ENCODE assay signal across 14 mouse cellular contexts in the genomic region with DNA sequence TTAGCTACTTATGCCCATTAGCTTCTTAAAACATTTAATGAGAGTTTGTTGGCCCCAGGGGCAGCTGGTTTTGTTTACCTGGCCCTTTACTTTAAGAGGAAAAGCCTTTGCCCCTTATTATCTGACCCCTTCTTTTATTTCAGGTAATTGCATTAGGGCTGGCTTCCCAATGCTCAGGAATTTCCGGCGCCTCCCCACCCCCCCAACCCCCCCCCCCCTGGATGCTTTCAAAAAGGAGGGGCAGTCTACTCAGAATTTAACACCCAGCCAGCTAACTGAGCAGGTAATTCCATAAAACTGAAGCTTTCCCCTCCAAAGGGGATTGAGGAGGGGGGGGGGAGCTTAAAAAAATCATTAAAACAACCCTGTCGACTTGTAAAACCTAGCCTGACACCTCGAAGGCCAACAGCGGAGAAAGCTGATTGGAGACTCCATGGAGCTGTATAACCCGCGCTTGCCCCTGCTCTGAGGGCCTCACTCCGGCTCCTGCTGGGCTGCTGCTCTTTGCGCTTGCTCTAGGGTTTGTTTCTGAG.
A peak's percentile ranks its signal among the peaks of the same experiment; 100 is the strongest.
DNase-seq lines count a peak whose midpoint lies in the region; ATAC-seq and TF ChIP-seq lines count a peak whose summit lies in the region.
"Had no signal": no experiment of that assay in that cellular context is flagged by ENCODE, and none has a peak within 500 bp of the region (broad histone marks: within the 10 kb centered on the region; RNA-seq: fewer than 3 reads in every experiment).

No protein-coding gene starts in this region.

- 13% methylated on average over 9 of the region's 9 CpGs for whole genome bisulfite sequencing in intestine, embryonic 14.5 days
- WGBS in intestine, postnatal 0 days: 21% methylated on average over 9 of the region's 9 CpGs
- WGBS in limb, embryonic 11.5 days: under 1% methylated on average over 9 of the region's 9 CpGs

- no peaks in the 10 kb centered on the region for H3K36me3 ChIP-seq in intestine, embryonic 14.5 days (ENCODE audit: control insufficient read depth, insufficient read depth, low read length)
- H3K36me3 ChIP-seq in intestine, postnatal 0 days (ENCODE audit: control insufficient read depth, insufficient read depth): no peaks in the 10 kb centered on the region
- no peaks in the 10 kb centered on the region for H3K36me3 ChIP-seq in ES-E14 (ENCODE audit: control insufficient read depth, insufficient read depth, low read length, poor library complexity, severe bottlenecking)
- no peaks in the 10 kb centered on the region for H3K36me3 ChIP-seq in limb, embryonic 11.5 days (ENCODE audit: control insufficient read depth, insufficient read depth, low read length)
- H3K36me3 ChIP-seq: neural tube, embryonic 13.5 days had no signal

- no peaks in the 10 kb centered on the region for H3K27me3 ChIP-seq in intestine, embryonic 14.5 days (replicated peaks; ENCODE audit: control insufficient read depth, insufficient read depth, low read length)
- H3K27me3 ChIP-seq in intestine, postnatal 0 days (replicated peaks; ENCODE audit: control insufficient read depth, insufficient read depth, low read length): no peaks in the 10 kb centered on the region
- no peaks in the 10 kb centered on the region for H3K27me3 ChIP-seq in limb, embryonic 11.5 days (ENCODE audit: control insufficient read depth, insufficient read depth, low read length)
- H3K27me3 ChIP-seq: neural tube, embryonic 13.5 days had no signal

- no peak overlapping the region for H3K9ac ChIP-seq in intestine, embryonic 14.5 days (ENCODE audit: low read length)
- no peak overlapping the region for H3K9ac ChIP-seq in intestine, postnatal 0 days (ENCODE audit: low read depth, low read length)
- H3K9ac ChIP-seq in ES-E14 (ENCODE audit: insufficient read depth, low read depth, low read length, poor library complexity, severe bottlenecking): no peak overlapping the region
- no peak overlapping the region for H3K9ac ChIP-seq in limb, embryonic 11.5 days (ENCODE audit: low read length)
- H3K9ac ChIP-seq: neural tube, embryonic 13.5 days had no signal

- peak overlapping the region; percentile 74 for H3K27ac ChIP-seq in intestine, embryonic 14.5 days (ENCODE audit: low read depth)
- no peak overlapping the region for H3K27ac ChIP-seq in intestine, postnatal 0 days (ENCODE audit: low read depth, low read length)
- H3K27ac ChIP-seq in ES-E14 (ENCODE audit: insufficient read depth, low read depth, low read length, poor library complexity, severe bottlenecking): no peak overlapping the region; the same call in 1 of the 2 replicates
- H3K27ac ChIP-seq in limb, embryonic 11.5 days (replicated peaks; ENCODE audit: low read depth, low read length): peak overlapping the region; percentile 64
- H3K27ac ChIP-seq: layer of hippocampus, adult 2 months; neural tube, embryonic 13.5 days had no signal

- H3K9me3 ChIP-seq in intestine, embryonic 14.5 days (ENCODE audit: control insufficient read depth, low read length): 0 out of 2 replicates have a peak, but pooled peaks cover 2% of the 10 kb centered on the region
- no peaks in the 10 kb centered on the region for H3K9me3 ChIP-seq in intestine, postnatal 0 days (ENCODE audit: control insufficient read depth)
- H3K9me3 ChIP-seq in ES-E14 (ENCODE audit: control insufficient read depth, insufficient read depth, low read depth, low read length): no peaks in the 10 kb centered on the region
- H3K9me3 ChIP-seq in limb, embryonic 11.5 days (ENCODE audit: control insufficient read depth, low read length): no peaks in the 10 kb centered on the region
- H3K9me3 ChIP-seq: neural tube, embryonic 13.5 days had no signal

- H3K4me2 ChIP-seq in intestine, embryonic 14.5 days (ENCODE audit: low read length): peak overlapping the region; percentile 15; the same call in 1 of the 2 replicates
- no peak overlapping the region for H3K4me2 ChIP-seq in intestine, postnatal 0 days (replicated peaks; ENCODE audit: low read depth)
- H3K4me2 ChIP-seq in limb, embryonic 11.5 days (ENCODE audit: low read depth, severe bottlenecking): no peak overlapping the region; the same call in 1 of the 2 replicates
- H3K4me2 ChIP-seq: liver, embryonic 11.5 days; neural tube, embryonic 13.5 days had no signal

- ATAC-seq in intestine, embryonic 14.5 days (replicated peaks; ENCODE audit: low FRiP score, low TSS enrichment, low read depth): no peak
- ATAC-seq in intestine, postnatal 0 days: no peak
- 0 out of 2 replicates have a peak, but pooled peaks have one; percentile 72 for ATAC-seq in limb, embryonic 11.5 days (ENCODE audit: insufficient number of reproducible peaks, low FRiP score, low TSS enrichment, low read depth)
- ATAC-seq: hindbrain, embryonic 16.5 days had no signal

- no peak for TF ChIP-seq CTCF in intestine, postnatal 0 days (IDR thresholded peaks at IDR 0.05; ENCODE audit: low read depth)

- no peak for DNase-seq in intestine, embryonic 14.5 days (ENCODE audit: low spot score)
- DNase-seq in ES-E14 (ENCODE audit: low read depth, low spot score): peak; percentile 21
- DNase-seq in embryo, embryonic 10.5 days (ENCODE audit: low spot score): peak; percentile 77
- peak; percentile 80 for DNase-seq in limb, embryonic 11.5 days (ENCODE audit: low spot score)
- DNase-seq in ovary, adult 18-20 months (ENCODE audit: low spot score): no peak
- DNase-seq in gastrocnemius, postnatal 25 days: no peak
- DNase-seq in c-Kit-positive CD71-positive TER-119-positive erythroid progenitor cells, embryonic 14.5 days (ENCODE audit: low spot score): no peak
- DNase-seq: right cerebral cortex, postnatal 4 days; thymus, adult 2 months had no signal

- in situ Hi-C loops in ES-E14 (cut with MboI; ENCODE audit: low sequenced_read_pairs in 2 of 2, unreplicated experiment in 2 of 2): no loop called here

- peaks cover 20% of the 10 kb centered on the region for H3K4me1 ChIP-seq in intestine, embryonic 14.5 days (replicated peaks; ENCODE audit: control insufficient read depth, insufficient read depth, low read length)
- H3K4me1 ChIP-seq in intestine, postnatal 0 days (replicated peaks; ENCODE audit: control insufficient read depth, insufficient read depth, low read length): no peaks in the 10 kb centered on the region
- H3K4me1 ChIP-seq in ES-E14 (ENCODE audit: control insufficient read depth in 2 of 2, insufficient read depth in 2 of 2, low read length in 2 of 2, poor library complexity in 1 of 2): peaks cover 2 to 3% of the 10 kb centered on the region in 2 experiments; a peak in 1 of 4 replicates
- H3K4me1 ChIP-seq in limb, embryonic 11.5 days (ENCODE audit: control insufficient read depth, insufficient read depth, low read length): peaks cover 8% of the 10 kb centered on the region

- H3K4me3 ChIP-seq in intestine, embryonic 14.5 days (ENCODE audit: low read depth, low read length): no peak overlapping the region
- H3K4me3 ChIP-seq in intestine, postnatal 0 days (ENCODE audit: low read depth, low read length): no peak overlapping the region
- H3K4me3 ChIP-seq in ES-E14 (ENCODE audit: insufficient read depth in 1 of 2, low read depth in 1 of 2, low read length in 2 of 2, poor library complexity in 1 of 2, severe bottlenecking in 1 of 2): no peak overlapping the region
- H3K4me3 ChIP-seq in limb, embryonic 11.5 days (ENCODE audit: low read depth, low read length): no peak overlapping the region
- H3K4me3 ChIP-seq: layer of hippocampus, adult 2 months; neural tube, embryonic 13.5 days had no signal

TF ChIP-seq in ES-E14, 5 proteins besides CTCF, POLR2A, EP300 and RAD21:
- TF ChIP-seq MAFK (IDR thresholded peaks at IDR 0.05; ENCODE audit: insufficient read depth, low read depth, low read length) (no peak), ZNF384 (IDR thresholded peaks at IDR 0.05; ENCODE audit: low read depth, low read length) (no peak), ZC3H11A (IDR thresholded peaks at IDR 0.05; ENCODE audit: borderline replicate concordance, low read depth, low read length) (no peak), CHD2 (IDR thresholded peaks at IDR 0.05; ENCODE audit: low read depth, low read length) (no peak), HCFC1 (IDR thresholded peaks at IDR 0.05; ENCODE audit: borderline replicate concordance, insufficient read depth, low read length) (no peak)

Comparison
In these comparisons a context has a peak if more than half of its experiments do, and no peak if none do; other contexts are left out.
1. H3K27ac ChIP-seq: peak in intestine, embryonic 14.5 days (single experiment) and limb, embryonic 11.5 days (single experiment); none in intestine, postnatal 0 days (single experiment) and ES-E14 (single experiment).
2. DNase-seq: peak in ES-E14 (single experiment), embryo, embryonic 10.5 days (single experiment) and limb, embryonic 11.5 days (single experiment); none in intestine, embryonic 14.5 days (single experiment), ovary, adult 18-20 months (single experiment), gastrocnemius, postnatal 25 days (single experiment) and c-Kit-positive CD71-positive TER-119-positive erythroid progenitor cells, embryonic 14.5 days (single experiment).